Mouse (Mus musculus): Measurements from ENCODE around the gene Acta1. TPM values are rescaled to one million over a fixed set of nuclear protein-coding genes. Genes with fewer than 3 reads are reported as not detected.

The Acta1 gene
- polyA plus RNA-seq, 1 experiment from 2014 or later = 18.0 TPM

DNA sequence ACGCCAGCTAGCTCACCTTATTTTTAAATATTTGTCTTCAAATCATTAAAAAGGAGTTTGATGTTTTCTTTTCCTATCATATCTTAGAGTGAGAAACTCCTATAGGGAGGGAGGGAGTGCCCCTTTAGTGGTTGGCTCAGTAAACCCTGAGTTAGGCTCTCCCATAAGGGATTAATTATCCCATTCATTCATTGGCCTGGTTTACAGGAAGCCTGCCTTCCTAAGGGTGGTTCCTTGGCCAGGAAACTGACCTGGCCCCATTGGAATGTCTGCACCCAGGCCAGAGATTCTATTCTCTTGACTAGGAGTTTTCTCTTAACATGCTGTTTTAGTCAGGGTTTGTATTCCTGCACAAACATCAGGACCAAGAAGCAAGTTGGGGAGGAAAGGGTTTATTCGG, 6.6 kb downstream of the Acta1 start:
- Histone ChIP-seq H3K4me2 (replicated peaks; ENCODE audit: low read depth, low read length) (no peak overlapping the region), H3K9ac (replicated peaks; ENCODE audit: low read depth) (no peak overlapping the region), H3K36me3 (ENCODE audit: insufficient read depth, low read length) (no peaks in the 10 kb centered on the region), H3K27me3 (replicated peaks; ENCODE audit: insufficient read depth, low read length) (peaks cover 24% of the 10 kb centered on the region), H3K4me1 (ENCODE audit: insufficient read depth, low read depth, low read length) (peaks cover 3% of the 10 kb centered on the region; the same call in 1 of the 2 replicates), H3K9me3 (ENCODE audit: low read length) (no peaks in the 10 kb centered on the region), H3K4me3 (ENCODE audit: low read depth, low read length) (no peak overlapping the region), H3K27ac (ENCODE audit: low read length) (no peak overlapping the region)
- no peak for DNase-seq (ENCODE audit: low spot score)
- no peak for ATAC-seq
- WGBS = 91% methylated on average over 2 of the region's 2 CpGs
- TF ChIP-seq EP300 (IDR thresholded peaks at IDR 0.05) (no peak), CTCF (IDR thresholded peaks at IDR 0.05) (no peak)

DNA sequence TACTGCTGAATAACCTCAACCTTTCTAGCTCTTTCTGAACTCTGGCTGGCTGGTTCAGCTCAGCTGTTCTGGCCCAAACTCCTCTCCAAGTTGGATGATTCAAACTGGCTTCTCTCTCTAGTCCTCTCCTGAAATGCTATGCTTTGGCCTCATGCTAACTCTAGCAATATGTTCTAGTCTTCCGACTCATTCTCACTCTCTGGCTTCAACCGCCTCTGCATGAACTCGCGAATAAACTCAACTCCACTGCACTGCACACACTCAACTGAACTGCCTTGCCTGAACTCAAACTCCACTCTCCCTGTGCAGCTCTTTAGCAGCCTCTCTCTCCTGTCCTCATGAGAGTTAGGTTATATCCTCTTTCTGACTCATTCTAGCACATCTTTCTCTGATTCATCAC, 7.4 kb downstream of the Acta1 start:
- Histone ChIP-seq H3K9me3 (ENCODE audit: low read length) (no peaks in the 10 kb centered on the region), H3K4me3 (ENCODE audit: low read depth, low read length) (no peak overlapping the region), H3K9ac (replicated peaks; ENCODE audit: low read depth) (no peak overlapping the region), H3K27ac (ENCODE audit: low read length) (no peak overlapping the region), H3K27me3 (replicated peaks; ENCODE audit: insufficient read depth, low read length) (peaks cover 16% of the 10 kb centered on the region), H3K4me2 (replicated peaks; ENCODE audit: low read depth, low read length) (no peak overlapping the region), H3K36me3 (ENCODE audit: insufficient read depth, low read length) (no peaks in the 10 kb centered on the region), H3K4me1 (ENCODE audit: insufficient read depth, low read depth, low read length) (peaks cover 3% of the 10 kb centered on the region; the same call in 1 of the 2 replicates)
- TF ChIP-seq CTCF (IDR thresholded peaks at IDR 0.05) = no peak
- no peak for TF ChIP-seq EP300 (IDR thresholded peaks at IDR 0.05)
- ATAC-seq (no peak), DNase-seq (ENCODE audit: low spot score) (no peak)
- WGBS = 88% methylated on average over 4 of the region's 4 CpGs

DNA sequence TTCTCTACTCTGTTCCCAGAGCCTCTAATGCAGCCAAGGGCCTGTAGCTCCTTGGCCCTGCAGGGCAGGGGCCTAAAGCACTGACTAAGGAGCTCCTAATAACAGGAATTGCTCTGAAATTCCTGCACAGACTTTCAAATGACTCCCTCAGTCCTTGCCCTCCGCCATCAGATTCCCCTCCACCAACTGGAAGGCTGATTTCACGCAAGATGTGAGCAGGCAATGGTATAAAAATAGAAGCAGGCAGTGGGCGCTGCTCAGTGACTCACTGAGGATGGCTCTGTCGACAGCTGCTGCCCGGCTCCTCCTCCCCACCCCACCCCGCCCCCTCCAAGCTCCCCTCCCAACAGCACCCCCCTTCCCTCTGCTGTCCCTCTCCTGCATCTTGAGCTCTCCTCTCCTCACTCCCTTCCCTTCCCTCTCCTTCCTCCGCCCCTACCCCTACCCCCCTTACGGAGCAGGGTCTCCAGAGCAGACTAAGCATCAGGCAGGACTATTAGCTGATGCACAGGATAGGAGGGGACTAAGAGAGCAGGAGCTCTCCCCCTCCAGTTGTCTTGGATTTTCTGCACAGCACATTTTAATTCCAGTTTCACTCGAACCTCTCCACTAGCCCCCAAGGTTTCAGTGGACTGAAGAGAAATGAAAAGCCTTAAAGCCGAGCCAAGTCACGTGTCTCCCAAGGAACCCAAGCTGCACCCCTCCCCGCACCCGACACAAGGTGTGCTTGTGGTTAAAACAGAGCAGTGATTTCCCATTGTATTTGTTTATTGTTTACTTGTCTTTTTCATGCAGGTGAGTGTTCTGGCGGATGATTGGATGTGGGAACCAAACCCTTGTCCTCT, 9.6 kb downstream of the Acta1 start:
- no peak overlapping the region for H3K27ac ChIP-seq (ENCODE audit: low read length)
- no peak overlapping the region for H3K4me3 ChIP-seq (ENCODE audit: low read depth, low read length)
- peaks cover 3% of the 10 kb centered on the region; the same call in 1 of the 2 replicates for H3K4me1 ChIP-seq (ENCODE audit: insufficient read depth, low read depth, low read length)
- H3K36me3 ChIP-seq (ENCODE audit: insufficient read depth, low read length) = no peaks in the 10 kb centered on the region
- no peak overlapping the region for H3K4me2 ChIP-seq (replicated peaks; ENCODE audit: low read depth, low read length)
- H3K27me3 ChIP-seq (replicated peaks; ENCODE audit: insufficient read depth, low read length) = 0 out of 2 replicates have a peak, but pooled peaks cover 3% of the 10 kb centered on the region
- 6% methylated on average over 12 of the region's 14 CpGs for WGBS
- TF ChIP-seq CTCF (IDR thresholded peaks at IDR 0.05) (no peak), EP300 (IDR thresholded peaks at IDR 0.05) (no peak)
- H3K9ac ChIP-seq (replicated peaks; ENCODE audit: low read depth) = no peak overlapping the region
- no peaks in the 10 kb centered on the region for H3K9me3 ChIP-seq (ENCODE audit: low read length)
- DNase-seq (ENCODE audit: low spot score) = peak; percentile 71
- ATAC-seq = peak; percentile 70

DNA sequence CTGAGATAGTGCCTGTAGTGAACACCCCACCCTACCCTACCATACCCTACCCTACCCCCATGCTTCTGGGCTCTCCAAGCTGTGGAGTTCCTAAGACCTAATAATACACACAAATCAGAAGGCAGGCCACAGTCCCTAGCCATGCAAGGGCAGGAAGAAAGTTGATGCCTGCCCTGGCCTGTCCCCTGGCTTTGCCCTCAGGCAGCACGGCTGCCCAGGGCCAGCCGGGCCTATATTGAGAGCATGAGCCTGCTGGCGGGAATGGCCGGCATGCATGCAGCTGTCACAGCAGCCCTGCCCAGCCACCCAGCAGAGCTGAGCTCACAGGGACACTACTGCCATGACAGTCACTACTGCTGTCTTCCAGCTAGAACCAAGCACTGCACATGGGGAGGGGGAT, 11.5 kb downstream of the Acta1 start:
- TF ChIP-seq CTCF (IDR thresholded peaks at IDR 0.05) (no peak), EP300 (IDR thresholded peaks at IDR 0.05) (no peak)
- Histone ChIP-seq H3K9me3 (ENCODE audit: low read length) (no peaks in the 10 kb centered on the region), H3K4me2 (replicated peaks; ENCODE audit: low read depth, low read length) (no peak overlapping the region), H3K36me3 (ENCODE audit: insufficient read depth, low read length) (no peaks in the 10 kb centered on the region), H3K9ac (replicated peaks; ENCODE audit: low read depth) (no peak overlapping the region), H3K4me1 (ENCODE audit: insufficient read depth, low read depth, low read length) (peaks cover 3% of the 10 kb centered on the region; the same call in 1 of the 2 replicates), H3K27me3 (replicated peaks; ENCODE audit: insufficient read depth, low read length) (0 out of 2 replicates have a peak, but pooled peaks cover 3% of the 10 kb centered on the region), H3K27ac (ENCODE audit: low read length) (no peak overlapping the region), H3K4me3 (ENCODE audit: low read depth, low read length) (no peak overlapping the region)
- ATAC-seq (no peak), DNase-seq (ENCODE audit: low spot score) (no peak)
- 69% methylated on average over 4 of the region's 4 CpGs for WGBS

DNA sequence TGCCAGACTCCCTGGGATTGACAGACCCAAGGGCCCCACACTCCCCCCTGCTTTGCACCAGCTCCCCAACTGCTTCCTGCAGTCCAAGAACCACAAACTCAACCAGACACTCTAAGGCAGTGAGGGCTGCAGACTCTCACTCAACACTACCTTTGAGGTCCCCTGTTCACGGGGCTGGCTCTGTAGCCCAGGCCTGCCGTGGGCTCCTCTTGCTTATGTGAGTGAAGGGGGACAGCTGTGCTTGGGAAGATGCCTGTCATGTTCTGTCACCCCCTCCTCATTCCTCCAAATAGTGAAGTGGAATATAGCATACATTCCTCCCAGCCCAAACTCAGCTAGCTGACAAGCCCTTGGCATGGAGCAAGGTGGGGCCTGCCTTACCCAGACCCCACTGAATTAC, 12.1 kb downstream of the Acta1 start:
- ATAC-seq (no peak), DNase-seq (ENCODE audit: low spot score) (no peak)
- WGBS = 62% methylated on average over 2 of the region's 2 CpGs
- Histone ChIP-seq H3K9me3 (ENCODE audit: low read length) (no peaks in the 10 kb centered on the region), H3K27me3 (replicated peaks; ENCODE audit: insufficient read depth, low read length) (0 out of 2 replicates have a peak, but pooled peaks cover 3% of the 10 kb centered on the region), H3K4me3 (ENCODE audit: low read depth, low read length) (no peak overlapping the region), H3K36me3 (ENCODE audit: insufficient read depth, low read length) (no peaks in the 10 kb centered on the region), H3K27ac (ENCODE audit: low read length) (no peak overlapping the region), H3K4me2 (replicated peaks; ENCODE audit: low read depth, low read length) (no peak overlapping the region), H3K4me1 (ENCODE audit: insufficient read depth, low read depth, low read length) (peaks cover 3% of the 10 kb centered on the region; the same call in 1 of the 2 replicates), H3K9ac (replicated peaks; ENCODE audit: low read depth) (no peak overlapping the region)
- TF ChIP-seq CTCF (IDR thresholded peaks at IDR 0.05) = no peak
- no peak for TF ChIP-seq EP300 (IDR thresholded peaks at IDR 0.05)

DNA sequence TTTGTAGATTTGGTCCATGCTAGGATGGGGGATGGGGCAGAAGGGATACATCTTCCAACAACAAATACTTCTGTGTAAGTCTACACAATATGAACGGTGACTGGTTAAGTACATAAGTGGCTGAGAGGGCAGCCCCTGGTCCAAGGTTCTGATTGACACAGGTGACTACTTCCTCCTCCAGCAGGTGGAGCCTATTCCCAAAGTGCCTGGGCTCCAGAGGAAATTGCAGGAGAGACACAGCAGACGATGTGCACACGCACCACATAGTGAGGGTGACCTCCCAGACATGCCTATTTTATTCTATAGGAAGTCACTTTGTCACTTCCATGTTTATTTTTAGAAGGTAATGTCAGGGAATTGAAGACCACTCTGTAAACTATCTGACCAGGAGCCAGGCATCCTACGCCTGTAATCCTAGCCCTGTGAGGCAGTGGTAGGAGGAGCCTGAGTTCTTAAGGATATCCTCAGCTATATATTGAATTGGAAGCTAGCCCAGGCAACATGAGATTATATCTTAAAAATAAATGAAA, 13.7 kb downstream of the Acta1 start:
- Histone ChIP-seq H3K9ac (replicated peaks; ENCODE audit: low read depth) (no peak overlapping the region), H3K27ac (ENCODE audit: low read length) (no peak overlapping the region), H3K36me3 (ENCODE audit: insufficient read depth, low read length) (no peaks in the 10 kb centered on the region), H3K4me3 (ENCODE audit: low read depth, low read length) (no peak overlapping the region), H3K4me1 (ENCODE audit: insufficient read depth, low read depth, low read length) (peaks cover 3% of the 10 kb centered on the region; the same call in 1 of the 2 replicates), H3K4me2 (replicated peaks; ENCODE audit: low read depth, low read length) (no peak overlapping the region), H3K27me3 (replicated peaks; ENCODE audit: insufficient read depth, low read length) (0 out of 2 replicates have a peak, but pooled peaks cover 3% of the 10 kb centered on the region), H3K9me3 (ENCODE audit: low read length) (no peaks in the 10 kb centered on the region)
- 17% methylated on average over 4 of the region's 4 CpGs for WGBS
- DNase-seq (ENCODE audit: low spot score) (no peak), ATAC-seq (no peak)
- TF ChIP-seq CTCF (IDR thresholded peaks at IDR 0.05) = peak; percentile 13; the same call in 1 of the 2 replicates
- TF ChIP-seq EP300 (IDR thresholded peaks at IDR 0.05) = no peak

Measured in lung, postnatal 0 days (tissue).